Mouse (Mus musculus): ENCODE measurements around the gene Dohh. TPM values are rescaled to one million over a fixed set of nuclear protein-coding genes. Genes with fewer than 3 reads are reported as not detected.

Gene Dohh
- total RNA-seq, 1 experiment from 2014 or later = 34.7 TPM

Other genes starting within 250 kb of the Dohh start
- 13.1 and 14.5 TPM in 2 replicates for gene Zbtb7a, start 249.2 kb upstream of the Dohh start, total RNA-seq (2017)
- 8.4 and 17.5 TPM in 2 replicates for gene Pias4, start 216.5 kb upstream of the Dohh start, total RNA-seq (2017)
- gene Eef2, start 207.8 kb upstream of the Dohh start, total RNA-seq (2017) = 1,623 and 1,948 TPM in 2 replicates
- 14.3 and 29.8 TPM in 2 replicates for gene Dapk3, start 201.4 kb upstream of the Dohh start, total RNA-seq (2017)
- gene 4930442H23Rik, start 200.6 kb upstream of the Dohh start, total RNA-seq (2017) = not detected in 2 replicates
- gene Nmrk2, start 182.4 kb upstream of the Dohh start, total RNA-seq (2017) = not detected in 2 replicates
- gene Atcay, start 153.6 kb upstream of the Dohh start, total RNA-seq (2017) = not detected in 2 replicates
- 0.19 TPM in 1 of 2 replicates, not detected in the other for gene Zfr2, start 151.3 kb upstream of the Dohh start, total RNA-seq (2017)
- 19.7 and 20.3 TPM in 2 replicates for gene Matk, start 131.5 kb upstream of the Dohh start, total RNA-seq (2017)
- 132 and 198 TPM in 2 replicates for gene Mrpl54, start 117.5 kb upstream of the Dohh start, total RNA-seq (2017)
- gene Apba3, start 117.5 kb upstream of the Dohh start, total RNA-seq (2017) = 12.1 and 14.5 TPM in 2 replicates
- gene Tjp3, start 92.8 kb upstream of the Dohh start, total RNA-seq (2017) = 3.5 and 4.4 TPM in 2 replicates
- 24.4 and 36.8 TPM in 2 replicates for gene Pip5k1c, start 91.5 kb upstream of the Dohh start, total RNA-seq (2017)
- gene Cactin, start 63.3 kb upstream of the Dohh start, total RNA-seq (2017) = 27.9 and 35.1 TPM in 2 replicates
- 3.4 and 4.2 TPM in 2 replicates for gene Tbxa2r, start 55.7 kb upstream of the Dohh start, total RNA-seq (2017)
- not detected in 2 replicates for gene Gipc3, start 41.2 kb upstream of the Dohh start, total RNA-seq (2017)
- gene Hmg20b, start 33.9 kb upstream of the Dohh start, total RNA-seq (2017) = 33.2 and 35.5 TPM in 2 replicates
- gene Mfsd12, start 26.9 kb upstream of the Dohh start, total RNA-seq (2017) = 8.7 and 17.4 TPM in 2 replicates
- gene 4930404N11Rik, start 18.6 kb upstream of the Dohh start, total RNA-seq (2017) = 0.23 TPM in 1 of 2 replicates, not detected in the other
- gene Fzr1, start 5.9 kb upstream of the Dohh start, total RNA-seq (2017) = 21.9 and 24.8 TPM in 2 replicates
- gene Gm48551, start within 50 bp of the Dohh start, total RNA-seq (2017) = 0.19 and 2.4 TPM in 2 replicates
- 1.6 TPM in 1 of 2 replicates, not detected in the other for gene Gm48552, start 4.6 kb downstream of the Dohh start, total RNA-seq (2017)
- gene Smim24, start 8.6 kb downstream of the Dohh start, total RNA-seq (2017) = 5.0 and 13.2 TPM in 2 replicates
- gene Nfic, start 71.2 kb downstream of the Dohh start, total RNA-seq (2017) = 13.7 and 18.2 TPM in 2 replicates
- gene Celf5, start 98.3 kb downstream of the Dohh start, total RNA-seq (2017) = 0.14 TPM in 1 of 2 replicates, not detected in the other
- gene Ncln, start 112.0 kb downstream of the Dohh start, total RNA-seq (2017) = 46.6 and 52.9 TPM in 2 replicates
- gene S1pr4, start 115.7 kb downstream of the Dohh start, total RNA-seq (2017) = 10.3 and 14.4 TPM in 2 replicates
- 30.6 and 39.1 TPM in 2 replicates for gene Gna15, start 139.8 kb downstream of the Dohh start, total RNA-seq (2017)
- 5.0 and 5.7 TPM in 2 replicates for gene Gna11, start 160.8 kb downstream of the Dohh start, total RNA-seq (2017)
- 134 and 183 TPM in 2 replicates for gene Aes, start 175.1 kb downstream of the Dohh start, total RNA-seq (2017)
- gene Tle2, start 190.1 kb downstream of the Dohh start, total RNA-seq (2017) = 1.5 and 3.3 TPM in 2 replicates
- 8.4 and 26.1 TPM in 2 replicates for gene Tle6, start 216.6 kb downstream of the Dohh start, total RNA-seq (2017)
- gene BC025920, start 221.8 kb downstream of the Dohh start, total RNA-seq (2017) = 1.4 and 2.1 TPM in 2 replicates
- 3.7 and 5.2 TPM in 2 replicates for gene Sirt6, start 243.4 kb downstream of the Dohh start, total RNA-seq (2017)
- 8.1 and 10.6 TPM in 2 replicates for gene Ankrd24, start 244.1 kb downstream of the Dohh start, total RNA-seq (2017)